Mouse (Mus musculus) cerebellum, adult 2 months (tissue): ENCODE data around the gene Zmynd12. TPM values are rescaled to one million over a fixed set of nuclear protein-coding genes. Genes with fewer than 3 reads are reported as not detected.

ENCODE experiments used
- DNase-seq, 2 experiments: peaks; one replicate each; pipeline ENCODE4 v3.0.0; 2021
- H3K27ac ChIP-seq: fragments of 200-500 bp; 2 replicates; pipeline ENCODE4 v1.5.1; 2012; ENCODE audit warnings: low read length, control low read depth, inconsistent platforms; ENCODE audit not compliant: insufficient read depth
- H3K27me3 ChIP-seq: fragments of 200-500 bp; 2 replicates; pipeline ENCODE4 v1.6.1; 2012; ENCODE audit warnings: inconsistent platforms, mild to moderate bottlenecking, low read length, moderate library complexity; ENCODE audit not compliant: control insufficient read depth, insufficient read depth
- H3K4me1 ChIP-seq: fragments of 200-500 bp; 2 replicates; pipeline ENCODE4 v1.6.1; 2011; ENCODE audit warnings: low read length; ENCODE audit not compliant: control insufficient read depth, insufficient read depth
- H3K4me3 ChIP-seq: fragments of 200-500 bp; replicated peaks from 2 replicates; pipeline ENCODE3; 2011; ENCODE audit warnings: mild to moderate bottlenecking, low read depth, low read length, control low read depth; ENCODE audit not compliant: insufficient read depth
- CTCF ChIP-seq: fragments of 200-500 bp; IDR thresholded peaks from 2 replicates; pipeline ENCODE4 v1.5.1; 2011; ENCODE audit warnings: low read depth, mild to moderate bottlenecking, control low read depth, low read length, moderate library complexity, borderline replicate concordance; ENCODE audit not compliant: insufficient read depth
- POLR2A ChIP-seq: fragments of 200-500 bp; IDR thresholded peaks from 2 replicates; pipeline ENCODE4 v1.6.1; 2011; ENCODE audit warnings: low read length, control low read depth, borderline replicate concordance; ENCODE audit not compliant: insufficient read depth
- WGBS: fragments of 180-500 bp; shearing (Covaris S2); methylation state at CpG from one replicate; pipeline ENCODE4 v1.1.7; 2018; 5-methylcytosine and 5-hydroxymethylcytosine counted together
- polyA plus RNA-seq: library from polyadenylated mRNA; depleted of rRNA; stranded (reverse); fragments of >200 nt; gene quantifications from 2 replicates; pipeline ENCODE4 v1.2.3, GENCODE M21; 2012

Gene Zmynd12
- polyA plus RNA-seq, 1 experiment, result 0.64 TPM

DNA sequence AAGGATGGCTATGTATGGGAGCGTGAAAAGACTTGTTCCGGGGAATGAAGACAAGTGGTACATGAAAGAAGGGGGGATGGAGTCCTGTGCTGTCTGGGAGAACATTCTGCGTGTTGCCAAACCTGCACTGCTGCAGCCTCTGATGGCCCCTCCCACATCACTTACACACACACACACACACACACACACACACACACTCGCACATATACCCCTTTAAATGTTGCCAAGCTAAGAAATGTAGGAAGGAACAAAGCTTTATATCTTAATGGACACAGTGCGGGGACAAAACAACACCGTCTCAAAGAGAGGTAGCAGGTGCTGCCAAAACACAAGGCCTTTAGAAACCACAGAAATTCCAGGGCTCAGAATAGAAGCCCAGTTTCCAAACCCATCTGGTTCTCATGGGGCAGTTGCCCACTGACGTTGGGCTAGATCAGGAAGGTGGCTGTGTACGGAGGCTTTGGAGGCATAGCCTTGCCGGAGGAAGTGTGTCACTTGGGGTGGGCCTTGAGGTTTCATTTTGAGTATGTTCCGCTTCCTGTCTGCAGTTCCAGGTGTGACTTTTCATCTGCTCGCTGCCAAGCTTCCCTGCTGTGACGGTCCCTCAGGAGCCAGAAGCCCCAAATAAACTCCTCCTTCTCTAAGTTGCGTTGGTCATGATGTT is 41.3 kb downstream of the Zmynd12 start:
- DNase-seq, result no peak
- Histone ChIP-seq H3K4me3 (no peak overlapping the region), H3K27ac (no peak overlapping the region), H3K4me1 (peaks cover 34% of the 10 kb centered on the region), H3K27me3 (no peaks in the 10 kb centered on the region)
- TF ChIP-seq POLR2A (no peak), CTCF (no peak)
- WGBS, result 75% methylated on average over 13 of the region's 13 CpGs

GRCm38 (mm10) chr4:119465841-119466240 is 43.2 kb downstream of the Zmynd12 start:
- no peaks in the 10 kb centered on the region for H3K27me3 ChIP-seq
- H3K4me3 ChIP-seq, result no peak overlapping the region
- 54% methylated on average over 5 of the region's 5 CpGs for WGBS
- DNase-seq, result peak in 1 of 2 experiments; percentile 36
- H3K27ac ChIP-seq, result no peak overlapping the region
- peaks cover 30% of the 10 kb centered on the region for H3K4me1 ChIP-seq
- TF ChIP-seq POLR2A (no peak), CTCF (no peak)

DNA sequence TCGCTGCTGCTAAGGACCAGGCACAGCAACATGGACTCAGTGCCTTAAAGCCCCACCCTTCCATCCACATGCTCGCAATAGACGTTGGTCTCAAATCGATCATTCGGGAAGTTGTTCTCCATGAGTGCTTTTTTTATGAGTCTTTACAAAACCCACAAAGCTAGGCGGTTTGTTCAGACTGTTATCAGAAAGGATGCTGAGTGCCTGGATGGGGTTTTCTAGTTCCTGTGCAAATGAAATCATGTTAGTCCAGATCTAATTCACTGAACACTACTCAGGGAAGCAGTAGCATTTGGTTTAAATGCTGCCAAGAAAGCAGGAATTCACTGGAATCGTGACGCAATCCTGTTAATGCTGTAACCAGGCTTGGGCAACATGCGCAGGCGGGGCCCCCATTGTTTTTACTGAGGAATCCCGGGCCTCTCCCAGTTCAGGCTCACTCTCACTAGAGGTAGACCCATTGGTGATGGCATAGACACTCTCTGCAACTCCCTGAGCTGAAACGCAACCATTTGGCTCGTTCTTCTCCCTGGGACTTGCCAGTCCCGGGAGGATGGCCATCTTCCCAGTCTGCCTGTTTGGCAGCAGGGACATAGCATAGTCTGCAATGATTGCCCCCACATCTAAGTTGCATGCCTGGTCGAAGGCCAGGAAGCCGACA is 45.2 kb downstream of the Zmynd12 start:
- peak; percentile 66 to 77 for DNase-seq
- Histone ChIP-seq H3K4me1 (peaks cover 18% of the 10 kb centered on the region), H3K27me3 (no peaks in the 10 kb centered on the region), H3K4me3 (no peak overlapping the region), H3K27ac (no peak overlapping the region)
- whole genome bisulfite sequencing, result 42% methylated on average over 16 of the region's 16 CpGs
- TF ChIP-seq POLR2A (no peak), CTCF (no peak)

- WGBS, result 88% methylated on average over 9 of the region's 9 CpGs
- no peak overlapping the region for H3K4me3 ChIP-seq
- no peak overlapping the region for H3K27ac ChIP-seq
- DNase-seq, result no peak
- TF ChIP-seq POLR2A (no peak), CTCF (no peak)
- H3K27me3 ChIP-seq, result no peaks in the 10 kb centered on the region
- peaks cover 12% of the 10 kb centered on the region for H3K4me1 ChIP-seq
These were observed 49.9 kb downstream of the Zmynd12 start for GRCm38 (mm10) chr4:119472545-119472944.

DNA sequence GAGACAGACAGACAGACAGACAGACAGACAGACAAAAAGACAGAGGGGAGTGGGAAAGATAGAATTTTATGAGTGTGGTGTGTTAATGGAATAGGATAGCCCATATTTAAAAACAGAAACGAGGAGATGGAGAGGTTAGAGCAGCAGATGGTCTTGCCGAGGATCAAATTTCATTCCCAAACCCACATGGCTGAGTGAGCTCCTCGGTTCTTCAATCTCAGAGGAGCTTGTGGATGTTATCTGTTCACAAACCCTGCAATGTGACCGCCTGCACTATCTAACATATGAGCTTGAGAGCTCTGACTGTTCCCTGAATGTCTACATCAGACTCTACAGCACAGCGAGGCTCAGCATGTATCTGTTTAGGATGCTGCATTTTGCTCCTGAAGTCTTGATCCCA is 50.5 kb downstream of the Zmynd12 start:
- no peak for DNase-seq
- no peak overlapping the region for H3K4me3 ChIP-seq
- WGBS, result 30% methylated on average over 5 of the region's 5 CpGs
- no peak for TF ChIP-seq POLR2A
- TF ChIP-seq CTCF, result no peak
- H3K27ac ChIP-seq, result no peak overlapping the region
- no peaks in the 10 kb centered on the region for H3K27me3 ChIP-seq
- peaks cover 9% of the 10 kb centered on the region; the same call in 1 of the 2 replicates for H3K4me1 ChIP-seq

GRCm38 (mm10) chr4:119483051-119483450 is 60.4 kb downstream of the Zmynd12 start:
- 56% methylated on average over 9 of the region's 9 CpGs for WGBS
- DNase-seq, result no peak
- no peak overlapping the region for H3K4me3 ChIP-seq

GRCm38 (mm10) chr4:119484882-119485281 is 62.3 kb downstream of the Zmynd12 start:
- Histone ChIP-seq H3K4me3 (no peak overlapping the region), H3K27ac (no peak overlapping the region), H3K4me1 (peaks cover 10% of the 10 kb centered on the region), H3K27me3 (no peaks in the 10 kb centered on the region)
- TF ChIP-seq CTCF, result no peak
- no peak for TF ChIP-seq POLR2A
- DNase-seq, result no peak
- WGBS, result 72% methylated on average over 7 of the region's 7 CpGs

More at GRCm38 (mm10) chr4:119483051-119483450, 60.4 kb downstream of the Zmynd12 start:
- TF ChIP-seq POLR2A (no peak), CTCF (0 out of 2 replicates have a peak, but pooled peaks have one; percentile 2)
- H3K27ac ChIP-seq, result no peak overlapping the region
- peaks cover 8% of the 10 kb centered on the region; the same call in 1 of the 2 replicates for H3K4me1 ChIP-seq
- no peaks in the 10 kb centered on the region for H3K27me3 ChIP-seq

DNA sequence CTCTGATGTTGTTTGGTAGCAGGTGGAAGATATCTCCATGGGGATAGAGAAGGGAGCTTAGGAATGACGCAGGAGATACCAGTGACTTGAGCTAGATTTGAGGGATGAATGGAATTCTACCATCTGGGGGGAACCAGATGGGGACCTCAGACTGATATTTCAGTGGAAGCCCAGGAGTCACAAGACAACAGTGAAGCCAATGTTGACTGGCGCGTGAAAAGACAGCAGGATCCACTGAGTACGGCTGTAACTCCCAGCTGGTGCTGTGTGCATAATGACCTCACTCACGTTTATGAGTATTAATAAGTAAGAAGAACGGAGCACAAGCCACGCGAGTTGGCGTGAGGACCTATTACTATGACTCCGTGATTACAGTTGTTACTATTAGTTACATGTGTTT is 67.1 kb downstream of the Zmynd12 start:
- Histone ChIP-seq H3K27me3 (no peaks in the 10 kb centered on the region), H3K4me1 (peaks cover 8% of the 10 kb centered on the region; the same call in 1 of the 2 replicates), H3K27ac (no peak overlapping the region), H3K4me3 (no peak overlapping the region)
- WGBS, result 36% methylated on average over 10 of the region's 10 CpGs
- peak in 1 of 2 experiments; percentile 24 for DNase-seq
- TF ChIP-seq CTCF (no peak), POLR2A (no peak)
